Mouse (Mus musculus) small intestine, adult 2 months (tissue): ENCODE data around the gene Stub1. TPM values are rescaled to one million over a fixed set of nuclear protein-coding genes. Genes with fewer than 3 reads are reported as not detected.

ENCODE experiments used
- H3K27ac ChIP-seq: fragments of 200-500 bp; 2 replicates; pipeline ENCODE4 v1.5.1; 2012; ENCODE audit warnings: low read depth, low read length, control low read depth, inconsistent platforms; ENCODE audit not compliant: insufficient read depth
- H3K27me3 ChIP-seq: fragments of 200-500 bp; 2 replicates; pipeline ENCODE4 v1.6.1; 2012; ENCODE audit warnings: mild to moderate bottlenecking, moderate library complexity, low read length, inconsistent platforms; ENCODE audit not compliant: control insufficient read depth, insufficient read depth
- H3K36me3 ChIP-seq: fragments of 200-500 bp; 2 replicates; pipeline ENCODE4 v1.6.1; 2012; ENCODE audit warnings: mild to moderate bottlenecking, low read length, control low read depth, inconsistent platforms; ENCODE audit not compliant: control insufficient read depth, insufficient read depth
- H3K4me1 ChIP-seq: fragments of 200-500 bp; 2 replicates; pipeline ENCODE4 v1.6.1; 2012; ENCODE audit warnings: low read length, inconsistent platforms, mixed read lengths; ENCODE audit not compliant: control insufficient read depth, insufficient read depth, insufficient read length
- H3K4me3 ChIP-seq: fragments of 200-500 bp; 2 replicates; pipeline ENCODE4 v1.5.1; 2012; ENCODE audit warnings: low read depth, mild to moderate bottlenecking, control low read depth, inconsistent platforms, low read length, moderate library complexity
- CTCF ChIP-seq: fragments of 200-500 bp; IDR thresholded peaks from 2 replicates; pipeline ENCODE4 v1.5.1; 2012; ENCODE audit warnings: low read depth, mild to moderate bottlenecking, control low read depth, inconsistent platforms, low read length, moderate library complexity, mixed read lengths; ENCODE audit not compliant: insufficient replicate concordance, insufficient read length; ENCODE audit errors: extremely low read depth
- POLR2A ChIP-seq: fragments of 200-500 bp; IDR thresholded peaks from 2 replicates; pipeline ENCODE4 v1.6.1; 2012; ENCODE audit warnings: low read depth, mild to moderate bottlenecking, control low read depth, inconsistent platforms, low read length, moderate library complexity
- whole genome bisulfite sequencing: fragments of 180-500 bp; shearing (Covaris S2); methylation state at CpG from one replicate; pipeline ENCODE4 v1.1.7; 2018; 5-methylcytosine and 5-hydroxymethylcytosine counted together
- polyA plus RNA-seq: library from polyadenylated mRNA; depleted of rRNA; stranded (reverse); fragments of >200 nt; gene quantifications from 2 replicates; pipeline ENCODE4 v1.2.3, GENCODE M21; 2012

Stub1 gene
- polyA plus RNA-seq, 1 experiment: 141 TPM

DNA sequence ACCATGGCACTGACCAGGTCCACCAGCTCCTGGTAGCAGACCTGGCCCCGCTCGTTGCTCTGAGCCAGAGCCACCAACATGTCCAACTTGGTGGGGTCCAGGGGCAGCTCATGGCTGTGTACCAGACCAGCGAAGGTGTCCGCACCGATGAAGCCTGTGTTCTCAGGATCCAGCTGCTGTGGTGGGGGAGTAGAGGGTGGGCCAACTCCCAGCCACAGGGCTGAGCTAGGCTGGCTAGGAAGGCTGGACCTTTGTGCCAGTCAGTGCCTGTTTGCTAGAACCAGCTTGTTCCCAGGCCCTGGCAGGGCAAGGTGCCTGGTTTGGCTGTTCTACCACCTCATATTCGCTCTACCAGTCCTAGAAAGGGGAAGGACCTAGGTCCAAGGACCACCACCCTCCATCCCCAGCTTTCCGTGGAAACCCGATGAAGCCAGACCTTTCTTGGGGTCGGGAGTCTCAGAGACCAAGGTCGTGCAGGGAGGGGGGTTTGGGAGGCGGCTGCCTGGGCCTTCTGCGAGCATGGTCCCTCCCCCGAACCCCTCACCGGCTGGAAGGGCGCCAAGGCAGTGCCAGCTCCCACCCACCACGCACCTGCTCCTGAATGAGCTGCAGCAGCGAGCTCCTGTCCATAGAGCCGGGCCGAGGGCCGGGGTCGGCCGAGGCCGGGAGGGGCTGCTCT is 3.3 kb upstream of the Stub1 start:
- no peaks in the 10 kb centered on the region for H3K27me3 ChIP-seq
- TF ChIP-seq CTCF (no peak), POLR2A (no peak)
- H3K4me3 ChIP-seq: peak overlapping the region; percentile 43
- H3K27ac ChIP-seq: no peak overlapping the region
- WGBS: 23% methylated on average over 23 of the region's 23 CpGs
- peaks cover 44% of the 10 kb centered on the region for H3K4me1 ChIP-seq
- H3K36me3 ChIP-seq: peaks cover 28% of the 10 kb centered on the region

DNA sequence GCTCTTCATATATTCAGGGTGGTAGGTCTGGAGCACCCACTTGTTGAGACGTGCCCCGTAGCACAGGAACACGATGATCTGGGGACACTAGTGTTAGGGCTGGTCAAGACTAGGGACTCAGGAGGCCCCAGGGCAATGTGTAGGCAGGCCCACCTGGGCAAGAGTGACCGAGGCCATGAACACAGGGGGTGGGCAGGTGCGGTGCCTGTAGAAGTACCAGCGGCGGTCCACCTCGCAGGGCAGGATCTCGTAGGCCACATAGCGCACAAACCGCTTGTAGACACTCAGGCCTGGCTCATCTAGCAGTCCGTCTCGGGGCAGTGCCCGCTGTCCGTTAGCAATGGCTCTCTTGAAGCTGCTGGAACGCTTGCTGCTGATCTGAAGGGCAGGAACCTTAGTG is 2.6 kb upstream of the Stub1 start:
- H3K27me3 ChIP-seq: no peaks in the 10 kb centered on the region
- H3K27ac ChIP-seq: no peak overlapping the region
- H3K4me3 ChIP-seq: no peak overlapping the region
- TF ChIP-seq POLR2A (no peak), CTCF (no peak)
- peaks cover 28% of the 10 kb centered on the region for H3K36me3 ChIP-seq
- 89% methylated on average over 16 of the region's 16 CpGs for WGBS
- peaks cover 50% of the 10 kb centered on the region for H3K4me1 ChIP-seq

DNA sequence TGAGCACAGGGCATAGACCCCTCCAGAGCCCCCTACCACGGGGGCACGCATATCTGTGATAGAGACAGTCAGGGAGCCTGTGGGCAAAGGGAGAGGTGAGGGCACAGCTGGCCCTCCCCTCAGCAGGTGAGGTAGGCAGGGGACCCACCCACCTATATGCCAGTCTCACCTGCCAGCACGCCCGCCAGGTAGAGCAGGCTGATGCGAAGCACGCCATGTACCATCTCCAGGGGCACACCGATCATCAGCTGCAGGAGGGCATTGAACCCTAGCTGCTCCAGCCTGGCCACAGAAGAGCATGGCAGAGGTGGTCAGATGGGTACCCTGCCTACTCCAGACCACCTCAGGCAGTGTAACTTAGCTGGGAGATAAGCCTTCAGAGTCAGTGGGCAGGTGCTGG is 2.1 kb upstream of the Stub1 start:
- WGBS: 80% methylated on average over 7 of the region's 7 CpGs
- H3K4me3 ChIP-seq: 0 out of 2 replicates have a peak overlapping the region, but pooled peaks have one; percentile 80
- no peaks in the 10 kb centered on the region for H3K27me3 ChIP-seq
- peaks cover 52% of the 10 kb centered on the region for H3K4me1 ChIP-seq
- TF ChIP-seq CTCF: no peak
- no peak for TF ChIP-seq POLR2A
- H3K36me3 ChIP-seq: peaks cover 29% of the 10 kb centered on the region
- no peak overlapping the region for H3K27ac ChIP-seq

DNA sequence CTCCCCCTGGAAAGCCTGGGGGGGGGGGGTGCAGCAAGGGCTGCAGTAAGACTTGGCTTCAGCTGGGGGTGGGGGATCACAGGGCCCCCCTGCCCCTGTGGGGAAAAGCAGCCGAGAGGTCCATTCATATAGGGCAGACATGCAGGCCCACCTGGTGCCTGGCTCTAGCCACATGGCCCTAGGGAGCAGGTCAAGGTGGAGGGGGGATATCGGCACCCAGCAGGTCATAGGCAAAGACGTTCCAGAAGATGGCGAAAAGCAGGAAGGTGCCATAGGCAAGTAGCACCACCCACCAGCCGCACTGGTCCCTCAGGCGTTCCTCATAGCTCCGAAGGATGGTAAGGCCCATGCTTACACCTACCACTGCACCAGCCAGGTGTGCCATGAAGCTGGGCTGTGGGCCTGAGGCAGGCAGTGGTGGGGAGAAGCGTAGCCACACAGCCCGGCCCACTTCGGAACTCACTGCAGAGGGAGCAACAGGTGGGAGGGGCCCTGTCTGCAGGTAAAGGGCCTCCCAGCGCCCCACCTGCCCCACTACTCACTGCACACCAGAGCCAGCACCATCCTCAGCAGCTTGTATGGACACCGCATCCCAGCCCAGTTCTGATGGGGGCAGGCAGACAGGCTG is 1.5 kb upstream of the Stub1 start:
- H3K36me3 ChIP-seq: peaks cover 25% of the 10 kb centered on the region
- H3K4me3 ChIP-seq: peak overlapping the region; percentile 80
- TF ChIP-seq POLR2A: no peak
- no peak for TF ChIP-seq CTCF
- no peaks in the 10 kb centered on the region for H3K27me3 ChIP-seq
- peaks cover 52% of the 10 kb centered on the region for H3K4me1 ChIP-seq
- H3K27ac ChIP-seq: no peak overlapping the region
- 37% methylated on average over 12 of the region's 12 CpGs for WGBS

DNA sequence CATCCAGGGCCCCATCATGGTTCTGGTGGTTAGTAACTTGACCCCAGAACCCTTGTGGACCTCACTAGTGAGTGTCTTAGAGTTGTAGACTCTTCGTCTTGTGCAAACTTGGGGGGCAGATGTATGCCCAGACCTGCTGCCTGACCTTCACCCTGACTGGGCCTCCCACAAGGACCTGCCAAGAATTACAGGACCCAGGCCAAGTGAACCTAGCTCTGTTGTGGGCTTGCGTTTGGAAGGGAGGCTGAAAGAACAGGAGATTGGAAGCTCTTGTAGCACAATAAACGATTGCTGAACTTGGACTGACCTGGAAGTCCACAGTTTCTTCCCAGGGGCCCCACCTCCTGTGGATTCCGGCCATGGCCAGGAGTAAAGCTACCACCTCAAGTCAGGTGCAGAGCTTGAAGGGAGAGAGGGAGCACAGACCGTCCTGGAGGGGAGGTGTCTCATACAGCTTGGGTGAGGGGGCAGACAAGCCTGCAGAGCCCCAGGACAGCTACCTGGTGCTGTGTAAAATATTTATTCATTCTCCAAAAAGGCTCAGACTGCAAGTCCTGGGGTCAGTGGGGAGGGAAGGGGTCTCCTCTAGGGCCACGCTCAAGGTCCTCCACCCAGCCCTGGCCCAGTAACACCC is 874 bp upstream of the Stub1 start:
- peak overlapping the region; percentile 99 for H3K27ac ChIP-seq
- WGBS: 11% methylated on average over 6 of the region's 6 CpGs
- peaks cover 21% of the 10 kb centered on the region for H3K36me3 ChIP-seq
- TF ChIP-seq POLR2A: no peak
- TF ChIP-seq CTCF: no peak
- H3K4me1 ChIP-seq: peaks cover 49% of the 10 kb centered on the region
- no peaks in the 10 kb centered on the region for H3K27me3 ChIP-seq
- peak overlapping the region; percentile 80 for H3K4me3 ChIP-seq

DNA sequence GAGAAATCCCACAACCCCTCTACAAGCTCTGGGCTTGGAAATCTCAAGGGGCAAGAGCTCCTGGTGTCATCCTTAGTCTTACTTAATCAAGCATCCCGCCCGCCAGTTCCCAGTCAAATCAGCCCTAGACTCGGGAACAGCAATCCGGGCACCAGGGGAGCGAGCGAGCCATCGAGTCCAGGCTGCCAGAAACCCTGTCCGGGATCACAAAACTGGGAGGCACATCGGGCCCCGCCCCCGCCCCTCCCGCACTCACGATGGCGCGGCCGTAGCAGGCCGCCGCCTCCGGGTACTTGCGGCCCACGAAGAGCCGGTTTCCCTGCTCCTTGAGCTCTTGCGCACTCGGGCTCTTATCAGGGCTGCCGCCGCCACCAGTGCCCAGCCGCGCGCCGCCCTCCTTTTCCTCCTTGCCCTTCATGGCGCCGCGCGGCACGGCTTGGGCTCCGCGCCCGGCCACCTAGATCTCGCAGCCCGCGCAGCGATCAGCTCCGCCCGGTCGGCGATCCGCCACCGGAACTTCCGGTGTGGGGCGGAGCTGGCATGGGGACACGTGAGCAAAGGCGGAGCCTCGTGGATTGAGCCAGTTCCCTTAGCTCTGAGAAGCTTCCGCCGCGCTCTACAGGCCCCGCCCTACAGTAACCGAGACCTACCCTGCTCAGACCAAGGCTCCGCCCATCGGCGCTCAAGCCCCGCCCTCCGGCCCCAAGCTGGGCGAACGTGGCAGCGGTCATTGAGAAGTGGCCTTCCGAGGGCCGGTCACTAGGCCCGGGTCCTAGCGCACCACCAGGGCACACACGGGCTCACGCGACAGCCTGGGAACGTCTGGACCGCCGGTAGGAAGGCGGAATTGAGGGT is 541 bp downstream of the Stub1 start:
- WGBS: under 1% methylated on average over 77 of the region's 77 CpGs
- peaks cover 54% of the 10 kb centered on the region for H3K4me1 ChIP-seq

More for the DNA sequence above, 541 bp downstream of the Stub1 start:
- Histone ChIP-seq H3K27ac (peak overlapping the region; percentile 99), H3K4me3 (peak overlapping the region; percentile 83), H3K36me3 (peaks cover 13% of the 10 kb centered on the region), H3K27me3 (no peaks in the 10 kb centered on the region)
- no peak for TF ChIP-seq CTCF
- TF ChIP-seq POLR2A: peak; percentile 63
